Mouse (Mus musculus) 3134 (cell line): ENCODE results near the gene Mup7.
"Not testable (repeated sequence)": the region's sequence is repeated elsewhere in the genome, so short reads cannot be mapped to it uniquely, and the experiment has no call there.

Experiments
- DNase-seq: peaks from one replicate; pipeline ENCODE4 v3.0.0-alpha.2; 2011; ENCODE audit warnings: low spot score; ENCODE audit not compliant: insufficient read length; ENCODE audit errors: extremely low read depth

The Mup7 gene

GRCm38 (mm10) chr4:60070375-60070774 is at the start of gene Mup7:
Mup7 (minus strand) TSS chr4:60070475.
- DNase-seq: not testable (repeated sequence)

- DNase-seq: not testable (repeated sequence)
These were observed 9.6 kb upstream of the Mup7 start for GRCm38 (mm10) chr4:60079865-60080264.

- DNase-seq: not testable (repeated sequence)
These were observed 40.8 kb downstream of the Mup7 start for GRCm38 (mm10) chr4:60029334-60030111.

GRCm38 (mm10) chr4:60020141-60020540 is 50.1 kb downstream of the Mup7 start:
- not testable (repeated sequence) for DNase-seq
